Mouse (Mus musculus): ENCODE results near the gene Rapgef5.
A peak's percentile ranks its signal among the peaks of the same experiment; 100 is the strongest.

Rapgef5 gene

GRCm38 (mm10) chr12:117605966-117606365 is 89.7 kb downstream of the Rapgef5 start:
- no peak for DNase-seq (ENCODE audit: low spot score in 2 of 2)

- DNase-seq (ENCODE audit: low spot score in 2 of 2), result no peak
These were observed 96.4 kb downstream of the Rapgef5 start for GRCm38 (mm10) chr12:117612715-117613114.

GRCm38 (mm10) chr12:117619523-117620023 is 103.3 kb downstream of the Rapgef5 start:
- no peak for DNase-seq (ENCODE audit: low spot score in 2 of 2)

DNA sequence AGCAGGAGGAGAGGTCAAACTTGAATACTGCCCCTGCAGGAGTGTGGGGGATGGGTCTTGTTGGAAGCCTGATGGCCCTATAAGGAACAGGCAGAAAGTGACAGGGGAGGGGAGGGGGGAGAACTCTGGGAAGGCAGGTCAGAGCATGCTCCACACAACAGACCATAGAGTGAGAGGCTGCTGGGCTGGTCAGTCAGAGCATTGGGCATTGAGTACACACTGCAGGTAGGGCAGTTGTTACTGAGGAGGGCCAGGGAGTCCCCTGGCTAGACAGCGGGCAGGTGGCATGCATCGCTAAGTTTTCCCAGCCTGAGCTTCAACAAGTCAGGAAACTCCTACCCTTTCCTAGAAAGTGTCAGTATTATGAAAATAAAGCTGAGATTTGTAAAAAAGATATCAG is 106.7 kb downstream of the Rapgef5 start:
- no peak for DNase-seq (ENCODE audit: low spot score in 2 of 2)

DNA sequence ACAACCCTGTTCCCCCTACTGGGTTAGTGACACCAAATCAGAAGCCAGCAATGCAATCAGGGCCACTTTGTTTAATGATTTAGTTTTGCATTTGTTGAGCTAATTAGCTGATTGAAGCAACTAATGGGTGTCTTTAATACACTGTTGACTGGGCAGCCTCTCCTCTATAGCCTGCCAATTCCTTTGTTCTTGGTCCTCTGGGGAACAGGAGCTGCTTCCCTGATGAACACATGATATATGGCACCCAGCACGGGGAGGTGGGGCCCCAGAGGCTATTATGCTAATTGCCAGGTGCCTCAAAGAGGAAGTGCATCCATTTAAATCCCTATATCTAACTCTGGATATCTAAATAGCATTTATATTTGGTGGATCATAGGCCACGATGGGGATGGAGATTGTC is 111.0 kb downstream of the Rapgef5 start:
- no peak for DNase-seq (ENCODE audit: low spot score in 2 of 2)

GRCm38 (mm10) chr12:117628321-117629093 is 112.2 kb downstream of the Rapgef5 start:
- no peak for DNase-seq (ENCODE audit: low spot score in 2 of 2)

- no peak for DNase-seq (ENCODE audit: low spot score in 2 of 2)
These were observed 115.9 kb downstream of the Rapgef5 start for GRCm38 (mm10) chr12:117632133-117632532.

GRCm38 (mm10) chr12:117636139-117636772 is 120.0 kb downstream of the Rapgef5 start:
- DNase-seq (ENCODE audit: low spot score in 2 of 2), result no peak

DNA sequence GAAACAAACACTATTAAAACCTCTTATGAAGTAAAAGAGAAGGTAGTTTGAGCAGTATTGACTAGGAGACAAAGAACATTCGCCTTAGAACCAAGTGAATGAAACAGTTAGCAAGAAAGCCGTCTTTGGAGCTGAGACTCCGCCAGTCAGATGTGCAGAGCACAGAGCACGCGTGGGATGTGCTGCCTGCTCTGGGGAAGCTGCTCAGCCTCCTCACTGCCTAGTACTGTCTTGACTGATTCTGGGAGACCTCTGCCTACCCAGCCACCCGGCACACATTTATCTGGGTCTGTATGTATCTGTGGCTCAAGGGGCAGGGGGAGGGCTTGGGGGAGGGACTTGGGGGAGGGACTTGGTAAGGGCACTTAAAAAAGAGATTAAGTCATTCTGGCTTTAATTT is 120.7 kb downstream of the Rapgef5 start:
- no peak for DNase-seq (ENCODE audit: low spot score in 2 of 2)

DNA sequence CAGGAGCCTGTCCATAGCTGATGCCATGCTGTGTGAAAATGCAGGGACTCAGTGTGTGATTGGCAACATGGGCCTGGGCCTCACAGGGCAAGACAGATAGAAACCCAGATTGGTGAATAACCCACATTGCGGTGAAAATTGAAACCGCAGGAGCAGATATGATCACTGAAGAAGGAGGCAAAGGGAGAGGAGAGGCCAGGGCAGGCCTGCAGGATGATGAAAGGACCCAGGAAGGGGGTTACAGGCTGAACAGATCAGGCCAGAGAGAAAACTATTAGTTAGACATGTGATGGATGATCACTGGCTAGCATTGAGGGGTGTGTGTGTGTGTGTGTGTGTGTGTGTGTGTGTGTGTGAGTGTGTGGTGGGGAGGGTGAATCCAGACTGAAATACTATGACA is 122.6 kb downstream of the Rapgef5 start:
- no peak for DNase-seq (ENCODE audit: low spot score in 2 of 2)

GRCm38 (mm10) chr12:117639356-117640121 is 123.3 kb downstream of the Rapgef5 start:
- peak; percentile 55 to 62 for DNase-seq (ENCODE audit: low spot score in 2 of 2)

GRCm38 (mm10) chr12:117642512-117642911 is 126.2 kb downstream of the Rapgef5 start:
- DNase-seq (ENCODE audit: low spot score in 2 of 2), result no peak

DNA sequence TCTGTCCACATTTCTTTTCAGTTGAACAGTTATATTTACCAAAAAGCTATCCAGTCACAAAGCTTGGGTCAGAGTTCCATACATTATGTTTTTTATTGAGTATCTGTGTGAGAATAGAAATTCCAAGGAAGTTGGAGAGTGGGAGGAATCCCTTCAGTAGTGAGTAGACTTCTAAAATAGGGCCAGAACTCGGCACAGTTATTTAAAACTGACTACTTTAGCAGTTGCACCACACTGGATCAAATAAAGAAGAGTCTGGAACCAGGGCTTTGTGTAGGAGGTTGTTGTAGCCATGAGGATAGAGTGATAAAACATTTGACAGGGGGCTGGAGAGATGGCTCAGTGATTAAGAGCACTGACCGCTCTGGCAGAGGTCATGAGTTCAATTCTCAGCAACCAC is 129.5 kb downstream of the Rapgef5 start:
- no peak for DNase-seq (ENCODE audit: low spot score in 2 of 2)

GRCm38 (mm10) chr12:117653920-117654472 is 137.7 kb downstream of the Rapgef5 start:
- no peak for DNase-seq (ENCODE audit: low spot score in 2 of 2)

- DNase-seq (ENCODE audit: low spot score in 2 of 2), result no peak
These were observed 140.7 kb downstream of the Rapgef5 start for GRCm38 (mm10) chr12:117656935-117657334.

GRCm38 (mm10) chr12:117657766-117658165 is 141.5 kb downstream of the Rapgef5 start:
- no peak for DNase-seq (ENCODE audit: low spot score in 2 of 2)

GRCm38 (mm10) chr12:117658821-117659220 is 142.5 kb downstream of the Rapgef5 start:
- DNase-seq (ENCODE audit: low spot score in 2 of 2), result no peak

- no peak for DNase-seq (ENCODE audit: low spot score in 2 of 2)
These were observed 144.1 kb downstream of the Rapgef5 start for GRCm38 (mm10) chr12:117660361-117660760.

DNA sequence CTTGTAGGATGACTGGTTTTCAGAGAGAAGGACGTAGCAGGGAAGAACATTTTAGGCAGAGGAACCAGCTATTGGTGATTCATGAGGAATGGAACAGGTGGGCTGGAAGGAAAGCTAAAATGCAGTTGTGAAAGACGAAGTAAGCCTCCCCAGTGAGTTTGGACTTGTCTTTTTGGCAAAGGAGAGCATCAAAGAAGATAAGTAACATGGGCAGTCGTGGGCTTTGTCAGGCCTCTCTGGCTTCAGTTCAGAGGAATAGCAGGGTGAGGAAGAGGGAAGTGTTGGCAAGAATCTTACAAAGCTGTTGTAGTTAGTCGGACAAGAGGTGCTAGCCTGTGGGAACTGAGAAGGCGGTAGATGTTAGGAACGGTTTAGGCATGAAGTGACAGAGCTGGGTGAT is 145.6 kb downstream of the Rapgef5 start:
- no peak for DNase-seq (ENCODE audit: low spot score in 2 of 2)

DNA sequence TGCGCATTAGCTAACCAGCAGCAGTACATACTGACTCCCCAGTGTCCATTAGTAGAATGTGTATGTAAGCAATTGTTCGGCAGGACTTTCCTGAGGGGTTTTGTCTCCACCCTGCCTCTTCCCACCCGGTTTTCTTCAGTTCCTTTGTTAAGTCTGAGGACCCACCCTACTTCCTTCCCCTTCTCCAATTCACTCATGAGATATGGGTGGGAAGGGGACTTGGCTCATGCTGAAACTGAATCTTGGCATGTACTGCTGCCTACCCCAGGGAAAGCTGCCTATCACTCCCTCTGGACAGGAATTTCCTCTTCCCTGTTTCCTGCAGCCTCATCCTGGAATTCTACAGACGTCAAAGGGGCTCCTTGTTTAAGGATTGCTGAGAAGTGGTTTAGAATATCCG is 147.4 kb downstream of the Rapgef5 start:
- DNase-seq (ENCODE audit: low spot score in 2 of 2), result no peak

GRCm38 (mm10) chr12:117664644-117665043 is 148.4 kb downstream of the Rapgef5 start:
- DNase-seq (ENCODE audit: low spot score in 2 of 2), result no peak

- DNase-seq (ENCODE audit: low spot score in 2 of 2), result no peak
These were observed 150.1 kb downstream of the Rapgef5 start for GRCm38 (mm10) chr12:117666391-117666790.

Data from spleen, postnatal 36 days (tissue).